Mouse (Mus musculus) stomach, embryonic 14.5 days (tissue): ENCODE measurements around the gene Serpinb8. TPM values are rescaled to one million over a fixed set of nuclear protein-coding genes. Genes with fewer than 3 reads are reported as not detected.

Experiments
- polyA plus RNA-seq: library from polyadenylated mRNA; unstranded; fragments of >200 nt; fragmentation: Nextera tagmentation; extraction: Ambion mirVana; gene quantifications from 2 replicates; pipeline ENCODE4 v1.2.1, GENCODE M21; 2014

Gene Serpinb8
- polyA plus RNA-seq, 1 experiment from 2014 or later: 3.0 TPM

Other genes starting within 250 kb of the Serpinb8 start
- gene Serpinb11, start 228.8 kb upstream of the Serpinb8 start, polyA plus RNA-seq: 0.13 TPM in 1 of 2 replicates, not detected in the other
- gene Serpinb7, start 190.4 kb upstream of the Serpinb8 start, polyA plus RNA-seq: not detected in 2 replicates
- 0.29 TPM in 1 of 2 replicates, not detected in the other for gene Serpinb2, start 78.6 kb upstream of the Serpinb8 start, polyA plus RNA-seq